Mouse (Mus musculus) lung, postnatal 0 days (tissue): ENCODE data around the gene Aff1. TPM values are rescaled to one million over a fixed set of nuclear protein-coding genes. Genes with fewer than 3 reads are reported as not detected.
A peak's percentile ranks its signal among the peaks of the same experiment; 100 is the strongest.

ENCODE experiments used
- ATAC-seq: fragments of 200-750 bp; cut with Nextera tagmentation; 2 replicates; pipeline ENCODE4 v1.8.0; 2017; ENCODE audit warnings: moderate library complexity
- DNase-seq: peaks from one replicate; pipeline ENCODE4 v3.0.0-alpha.2; 2016; ENCODE audit warnings: low spot score
- H3K27ac ChIP-seq: fragments of 300-500 bp; sonication (generic); 2 replicates; pipeline ENCODE4 v1.5.1; 2014; ENCODE audit warnings: antibody characterized with exemption, mild to moderate bottlenecking, low read length, mixed read lengths
- H3K27me3 ChIP-seq: fragments of 300-500 bp; sonication (generic); replicated peaks from 2 replicates; pipeline ENCODE4 v1.6.1; 2014; ENCODE audit warnings: low read length, mixed read lengths; ENCODE audit not compliant: insufficient read depth
- H3K36me3 ChIP-seq: fragments of 300-500 bp; sonication (generic); 2 replicates; pipeline ENCODE4 v1.6.1; 2014; ENCODE audit warnings: low read length, mixed read lengths; ENCODE audit not compliant: insufficient read depth
- H3K4me1 ChIP-seq: fragments of 300-500 bp; sonication (generic); 2 replicates; pipeline ENCODE4 v1.6.1; 2014; ENCODE audit warnings: antibody characterized with exemption, low read depth, low read length, mixed read lengths; ENCODE audit not compliant: insufficient read depth
- H3K4me2 ChIP-seq: fragments of 300-500 bp; sonication (generic); replicated peaks from 2 replicates; pipeline ENCODE4 v1.6.1; 2014; ENCODE audit warnings: low read depth, mild to moderate bottlenecking, low read length, moderate library complexity, mixed read lengths
- H3K4me3 ChIP-seq: fragments of 300-500 bp; sonication (generic); 2 replicates; pipeline ENCODE4 v1.5.1; 2014; ENCODE audit warnings: low read depth, low read length
- H3K9ac ChIP-seq: fragments of 300-500 bp; sonication (generic); replicated peaks from 2 replicates; pipeline ENCODE4 v1.6.1; 2014; ENCODE audit warnings: low read depth, mild to moderate bottlenecking
- H3K9me3 ChIP-seq: fragments of 300-500 bp; sonication (generic); 2 replicates; pipeline ENCODE4 v1.6.1; 2016; ENCODE audit warnings: low read length, mixed read lengths
- CTCF ChIP-seq: IDR thresholded peaks from 2 replicates; pipeline ENCODE4 v1.5.1; 2016; ENCODE audit warnings: antibody characterized with exemption, mild to moderate bottlenecking
- EP300 ChIP-seq: IDR thresholded peaks from 2 replicates; pipeline ENCODE4 v1.6.1; 2016; ENCODE audit warnings: antibody characterized with exemption, mild to moderate bottlenecking, control low read depth
- WGBS: fragments of 180-500 bp; shearing (Covaris S2); extraction: QIAGEN DNeasy Blood & Tissue Kit; methylation state at CpG from one replicate; pipeline ENCODE4 v1.1.7; 2014; 5-methylcytosine and 5-hydroxymethylcytosine counted together
- polyA plus RNA-seq: library from polyadenylated mRNA; unstranded; fragments of >200 nt; fragmentation: Nextera tagmentation; extraction: Ambion mirVana; gene quantifications from 2 replicates; pipeline ENCODE4 v1.2.1, GENCODE M21; 2015

The Aff1 gene
- polyA plus RNA-seq, 1 experiment from 2014 or later, result 9.4 TPM

- DNase-seq, result peak; percentile 61
- peaks cover 37% of the 10 kb centered on the region for H3K36me3 ChIP-seq
- peak; percentile 82 for ATAC-seq
These were observed 136.6 kb downstream of the Aff1 start for GRCm38 (mm10) chr5:103828729-103829128.

GRCm38 (mm10) chr5:103829158-103829557, 137.0 kb downstream of the Aff1 start:
- Histone ChIP-seq H3K36me3 (peaks cover 42% of the 10 kb centered on the region), H3K9me3 (no peaks in the 10 kb centered on the region), H3K27me3 (no peaks in the 10 kb centered on the region), H3K4me3 (no peak overlapping the region), H3K4me2 (no peak overlapping the region), H3K4me1 (no peaks in the 10 kb centered on the region), H3K27ac (no peak overlapping the region), H3K9ac (no peak overlapping the region)
- peak; percentile 25; the same call in 1 of the 2 replicates for ATAC-seq
- DNase-seq, result no peak
- 70% methylated on average over 12 of the region's 12 CpGs for WGBS
- TF ChIP-seq CTCF, result no peak
- no peak for TF ChIP-seq EP300

More at GRCm38 (mm10) chr5:103828729-103829128, 136.6 kb downstream of the Aff1 start:
- no peaks in the 10 kb centered on the region for H3K27me3 ChIP-seq
- no peak overlapping the region for H3K4me3 ChIP-seq
- no peak overlapping the region for H3K4me2 ChIP-seq
- H3K9ac ChIP-seq, result no peak overlapping the region
- peak; percentile 38; the same call in 1 of the 2 replicates for TF ChIP-seq EP300
- no peak for TF ChIP-seq CTCF
- no peaks in the 10 kb centered on the region for H3K9me3 ChIP-seq
- H3K4me1 ChIP-seq, result no peaks in the 10 kb centered on the region
- H3K27ac ChIP-seq, result peak overlapping the region; percentile 32; the same call in 1 of the 2 replicates
- WGBS, result 46% methylated on average over 8 of the region's 8 CpGs

- H3K9me3 ChIP-seq, result no peaks in the 10 kb centered on the region
- TF ChIP-seq CTCF (no peak), EP300 (no peak)
- ATAC-seq (no peak), DNase-seq (no peak)
- no peak overlapping the region for H3K27ac ChIP-seq
- peaks cover 44% of the 10 kb centered on the region for H3K36me3 ChIP-seq
- no peak overlapping the region for H3K4me2 ChIP-seq
- no peaks in the 10 kb centered on the region for H3K27me3 ChIP-seq
- WGBS, result 100% methylated on average over 1 of the region's 1 CpGs
- peaks cover 4% of the 10 kb centered on the region; the same call in 1 of the 2 replicates for H3K4me1 ChIP-seq
- H3K9ac ChIP-seq, result no peak overlapping the region
- no peak overlapping the region for H3K4me3 ChIP-seq
These were observed 138.7 kb downstream of the Aff1 start for GRCm38 (mm10) chr5:103830886-103831285.

GRCm38 (mm10) chr5:103835471-103836147, 143.4 kb downstream of the Aff1 start:
- Histone ChIP-seq H3K4me3 (no peak overlapping the region), H3K27me3 (no peaks in the 10 kb centered on the region), H3K4me2 (no peak overlapping the region), H3K9ac (no peak overlapping the region), H3K36me3 (peaks cover 27% of the 10 kb centered on the region), H3K9me3 (no peaks in the 10 kb centered on the region), H3K4me1 (peaks cover 8% of the 10 kb centered on the region), H3K27ac (no peak overlapping the region)
- TF ChIP-seq EP300 (no peak), CTCF (no peak)
- ATAC-seq, result no peak
- 71% methylated on average over 15 of the region's 15 CpGs for WGBS
- no peak for DNase-seq

GRCm38 (mm10) chr5:103836148-103836784, 144.1 kb downstream of the Aff1 start:
- 56% methylated on average over 10 of the region's 11 CpGs for WGBS
- Histone ChIP-seq H3K27ac (no peak overlapping the region), H3K9me3 (no peaks in the 10 kb centered on the region), H3K4me2 (no peak overlapping the region), H3K9ac (no peak overlapping the region), H3K36me3 (peaks cover 27% of the 10 kb centered on the region), H3K4me3 (no peak overlapping the region), H3K4me1 (peaks cover 8% of the 10 kb centered on the region), H3K27me3 (no peaks in the 10 kb centered on the region)
- ATAC-seq (no peak), DNase-seq (peak; percentile 59)
- TF ChIP-seq CTCF (no peak), EP300 (no peak)

- WGBS, result 67% methylated on average over 15 of the region's 15 CpGs
- Histone ChIP-seq H3K36me3 (peaks cover 29% of the 10 kb centered on the region), H3K27me3 (no peaks in the 10 kb centered on the region)
These were observed 146.5 kb downstream of the Aff1 start for GRCm38 (mm10) chr5:103838550-103839264.

More at GRCm38 (mm10) chr5:103838550-103839264, 146.5 kb downstream of the Aff1 start:
- Histone ChIP-seq H3K9me3 (no peaks in the 10 kb centered on the region), H3K9ac (no peak overlapping the region), H3K4me3 (no peak overlapping the region), H3K4me2 (no peak overlapping the region), H3K4me1 (peaks cover 8% of the 10 kb centered on the region), H3K27ac (peak overlapping the region; percentile 66)
- peak; percentile 90 for ATAC-seq
- DNase-seq, result peak; percentile 77
- TF ChIP-seq EP300 (0 out of 2 replicates have a peak, but pooled peaks have one; percentile 42), CTCF (no peak)
